Mouse (Mus musculus) hindbrain, embryonic 15.5 days (tissue): ENCODE data around the gene Gm47996. TPM values are rescaled to one million over a fixed set of nuclear protein-coding genes. Genes with fewer than 3 reads are reported as not detected.

Experiments used
- ATAC-seq: fragments of 200-750 bp; cut with Nextera tagmentation; 2 replicates; pipeline ENCODE4 v1.8.0; 2017; ENCODE audit warnings: low read depth, moderate number of reproducible peaks, moderate TSS enrichment; ENCODE audit not compliant: low FRiP score
- H3K27ac ChIP-seq: fragments of 300-500 bp; sonication (generic); replicated peaks from 2 replicates; pipeline ENCODE4 v1.5.1; 2015; ENCODE audit warnings: mild to moderate bottlenecking, inconsistent platforms
- H3K27me3 ChIP-seq: fragments of 300-500 bp; sonication (generic); 2 replicates; pipeline ENCODE4 v1.6.1; 2015; ENCODE audit warnings: control low read depth, inconsistent platforms
- H3K36me3 ChIP-seq: fragments of 300-500 bp; sonication (generic); 2 replicates; pipeline ENCODE4 v1.6.1; 2015; ENCODE audit warnings: control low read depth, inconsistent platforms
- H3K4me1 ChIP-seq: fragments of 300-500 bp; sonication (generic); replicated peaks from 2 replicates; pipeline ENCODE4 v1.6.1; 2015; ENCODE audit warnings: control low read depth, inconsistent platforms
- H3K4me2 ChIP-seq: fragments of 300-500 bp; sonication (generic); 2 replicates; pipeline ENCODE4 v1.6.1; 2015; ENCODE audit warnings: moderate library complexity, mild to moderate bottlenecking, inconsistent platforms
- H3K4me3 ChIP-seq: fragments of 300-500 bp; sonication (generic); 2 replicates; pipeline ENCODE4 v1.5.1; 2015; ENCODE audit warnings: mild to moderate bottlenecking, inconsistent platforms
- H3K9ac ChIP-seq: fragments of 300-500 bp; sonication (generic); 2 replicates; pipeline ENCODE4 v1.6.1; 2015; ENCODE audit warnings: inconsistent platforms
- H3K9me3 ChIP-seq: fragments of 300-500 bp; sonication (generic); 2 replicates; pipeline ENCODE4 v1.6.1; 2016; ENCODE audit warnings: control low read depth, inconsistent platforms
- WGBS: fragments of 180-500 bp; shearing (Covaris S2); methylation state at CpG from one replicate; pipeline ENCODE4 v1.1.7; 2015; 5-methylcytosine and 5-hydroxymethylcytosine counted together
- polyA plus RNA-seq: library from polyadenylated mRNA; unstranded; fragments of >200 nt; fragmentation: Nextera tagmentation; extraction: Ambion mirVana; gene quantifications from 2 replicates; pipeline ENCODE4 v1.2.1, GENCODE M21; 2015

Gm47996 gene
- polyA plus RNA-seq, 1 experiment from 2014 or later = not detected

DNA sequence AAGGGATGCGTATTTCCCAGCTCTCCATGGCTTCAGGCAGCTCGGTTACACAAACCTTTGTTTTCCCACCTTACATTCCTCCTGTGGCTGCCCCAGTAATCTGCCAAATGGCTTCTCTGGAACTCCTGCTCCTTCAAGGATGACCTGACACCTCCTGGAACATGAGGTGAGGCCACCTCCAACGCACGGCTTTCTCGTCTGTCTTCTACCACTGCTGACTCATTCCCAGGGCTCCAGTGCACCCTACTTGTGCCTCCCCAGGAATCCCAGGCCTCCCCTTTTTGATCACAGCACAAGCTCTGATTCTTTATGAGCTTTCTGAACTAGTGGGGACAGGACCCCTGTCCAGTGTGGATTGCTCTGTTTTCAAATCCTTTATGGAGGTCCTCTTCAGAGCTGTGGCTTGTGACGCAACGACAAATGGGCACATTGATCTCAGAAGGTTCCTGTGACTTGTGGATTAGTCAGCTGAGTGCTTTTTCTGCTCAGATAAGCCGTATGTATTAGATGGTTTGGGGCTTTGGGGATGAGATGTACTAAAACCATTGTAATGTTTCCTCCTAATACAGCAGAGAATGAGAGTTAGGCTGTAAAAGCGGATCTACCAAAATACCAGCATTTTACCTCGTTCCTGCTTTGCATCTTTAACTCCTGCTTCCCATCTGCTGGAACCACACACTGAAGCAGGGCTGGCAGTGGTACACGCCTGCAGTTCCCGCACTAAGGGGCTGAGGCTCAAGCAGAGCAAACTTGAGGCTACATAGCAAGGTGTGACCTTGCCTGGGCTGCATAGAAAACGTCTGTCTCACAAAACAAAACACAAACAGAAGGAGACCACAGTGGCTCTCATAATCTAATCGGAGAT, 48.4 kb downstream of the Gm47996 start:
- H3K9me3 ChIP-seq = no peaks in the 10 kb centered on the region
- 75% methylated on average over 14 of the region's 14 CpGs for WGBS
- H3K9ac ChIP-seq = no peak overlapping the region
- no peaks in the 10 kb centered on the region for H3K4me1 ChIP-seq
- no peak for ATAC-seq
- H3K36me3 ChIP-seq = no peaks in the 10 kb centered on the region
- no peak overlapping the region for H3K27ac ChIP-seq
- no peak overlapping the region for H3K4me2 ChIP-seq
- H3K4me3 ChIP-seq = no peak overlapping the region
- no peaks in the 10 kb centered on the region for H3K27me3 ChIP-seq

DNA sequence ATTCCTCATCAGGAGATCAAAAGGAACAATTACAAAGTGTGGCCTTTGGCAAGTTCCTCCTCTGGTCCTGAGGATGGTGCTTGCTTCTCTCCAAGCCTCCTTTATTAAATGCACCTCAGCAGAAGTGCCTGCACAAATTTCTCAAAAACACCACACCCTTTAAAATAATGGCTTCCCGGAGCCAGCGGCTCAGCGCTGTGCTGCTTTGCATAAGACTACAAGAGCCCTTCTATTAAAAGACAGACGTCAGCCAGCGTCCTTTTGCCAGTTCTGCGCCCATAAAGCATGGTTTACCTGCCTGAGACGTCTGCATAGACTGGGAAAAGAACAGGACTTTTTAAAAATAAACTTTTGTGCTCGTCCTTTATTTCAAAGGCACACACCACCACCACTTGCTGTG, 49.1 kb downstream of the Gm47996 start:
- Histone ChIP-seq H3K9ac (no peak overlapping the region), H3K4me1 (no peaks in the 10 kb centered on the region), H3K27me3 (no peaks in the 10 kb centered on the region), H3K4me3 (no peak overlapping the region), H3K36me3 (no peaks in the 10 kb centered on the region), H3K27ac (no peak overlapping the region), H3K4me2 (no peak overlapping the region), H3K9me3 (no peaks in the 10 kb centered on the region)
- WGBS = 41% methylated on average over 8 of the region's 8 CpGs
- ATAC-seq = no peak

Other genes starting within 250 kb of the Gm47996 start
- 1.3 and 2.0 TPM in 2 replicates for gene Hmcn1, start 216.7 kb upstream of the Gm47996 start, polyA plus RNA-seq
- not detected in 2 replicates for gene Gm47985, start 27.6 kb upstream of the Gm47996 start, polyA plus RNA-seq
- not detected in 2 replicates for gene Gm8947, start 17.8 kb upstream of the Gm47996 start, polyA plus RNA-seq
- gene Gm47995, start 11.7 kb upstream of the Gm47996 start, polyA plus RNA-seq = not detected in 2 replicates
- not detected in 2 replicates for gene 3110040M04Rik, start 6.0 kb upstream of the Gm47996 start, polyA plus RNA-seq
- gene Ivns1abp, start 134.3 kb downstream of the Gm47996 start, polyA plus RNA-seq = 223 and 225 TPM in 2 replicates
- 11.5 and 17.9 TPM in 2 replicates for gene Swt1, start 218.3 kb downstream of the Gm47996 start, polyA plus RNA-seq
- 44.9 and 45.1 TPM in 2 replicates for gene Trmt1l, start 218.4 kb downstream of the Gm47996 start, polyA plus RNA-seq